Mouse (Mus musculus): ENCODE results near the gene Rps25. TPM values are rescaled to one million over a fixed set of nuclear protein-coding genes. Genes with fewer than 3 reads are reported as not detected.
"Not testable (repeated sequence)": the region's sequence is repeated elsewhere in the genome, so short reads cannot be mapped to it uniquely, and the experiment has no call there.

Gene Rps25
- polyA plus RNA-seq (2015; fragmentation: Nextera tagmentation; extraction: Ambion mirVana): 1,592 and 1,878 TPM in 2 replicates

GRCm38 (mm10) chr9:44406906-44407751 lies at the start of gene Rps25, which contains the start of gene Trappc4:
Rps25 (plus strand) TSS chr9:44407139.
Trappc4 (minus strand) TSS chr9:44407600.
- Histone ChIP-seq H3K36me3 (peaks cover 70% of the 10 kb centered on the region), H3K4me2 (peak within 1 kb of the TSS; percentile 62), H3K27me3 (no peaks in the 10 kb centered on the region), H3K4me1 (peaks cover 10% of the 10 kb centered on the region; the same call in 1 of the 2 replicates), H3K4me3 (peak within 1 kb of the TSS; percentile 87), H3K27ac (peak within 1 kb of the TSS; percentile 97), H3K9ac (peak within 1 kb of the TSS; percentile 87), H3K9me3 (no peaks in the 10 kb centered on the region)
- peak; percentile 97 for ATAC-seq (ENCODE audit: insufficient number of reproducible peaks, low FRiP score, low TSS enrichment, low read depth)
- under 1% methylated on average over 51 of the region's 51 CpGs for WGBS

GRCm38 (mm10) chr9:44357207-44357606 lies 49.7 kb upstream of the Rps25 start:
- no peak overlapping the region for H3K4me2 ChIP-seq
- no peaks in the 10 kb centered on the region for H3K27me3 ChIP-seq
- no peaks in the 10 kb centered on the region for H3K9me3 ChIP-seq
- H3K27ac ChIP-seq: no peak overlapping the region
- peaks cover 75% of the 10 kb centered on the region for H3K36me3 ChIP-seq
- ATAC-seq (ENCODE audit: insufficient number of reproducible peaks, low FRiP score, low TSS enrichment, low read depth): no peak
- no peak overlapping the region for H3K9ac ChIP-seq
- no peak overlapping the region for H3K4me3 ChIP-seq
- H3K4me1 ChIP-seq: peaks cover 10% of the 10 kb centered on the region
- 74% methylated on average over 4 of the region's 4 CpGs for WGBS

GRCm38 (mm10) chr9:44361190-44361917 lies 45.6 kb upstream of the Rps25 start, which contains the start of gene Vps11:
Vps11 (minus strand) TSS chr9:44361670.
- peak within 1 kb of the TSS; percentile 71 for H3K4me2 ChIP-seq
- peaks cover 34% of the 10 kb centered on the region for H3K36me3 ChIP-seq
- H3K9me3 ChIP-seq: no peaks in the 10 kb centered on the region
- no peaks in the 10 kb centered on the region for H3K27me3 ChIP-seq
- H3K9ac ChIP-seq: peak within 1 kb of the TSS; percentile 85
- peak within 1 kb of the TSS; percentile 79 for H3K27ac ChIP-seq
- H3K4me1 ChIP-seq: peaks cover 10% of the 10 kb centered on the region
- ATAC-seq (ENCODE audit: insufficient number of reproducible peaks, low FRiP score, low TSS enrichment, low read depth): peak; percentile 91
- under 1% methylated on average over 44 of the region's 44 CpGs for WGBS
- H3K4me3 ChIP-seq: peak within 1 kb of the TSS; percentile 92

GRCm38 (mm10) chr9:44361931-44362330 lies 45.0 kb upstream of the Rps25 start:
- WGBS: 41% methylated on average over 4 of the region's 4 CpGs
- peaks cover 10% of the 10 kb centered on the region for H3K4me1 ChIP-seq
- H3K27me3 ChIP-seq; ATAC-seq (ENCODE audit: insufficient number of reproducible peaks, low FRiP score, low TSS enrichment, low read depth); H3K9me3 ChIP-seq: not testable (repeated sequence)
- H3K4me2 ChIP-seq: peak overlapping the region; percentile 71
- H3K27ac ChIP-seq: peak overlapping the region; percentile 79
- H3K36me3 ChIP-seq: peaks cover 28% of the 10 kb centered on the region
- H3K9ac ChIP-seq: peak overlapping the region; percentile 85; the same call in 1 of the 2 replicates
- peak overlapping the region; percentile 92 for H3K4me3 ChIP-seq

GRCm38 (mm10) chr9:44364480-44364879 lies 42.5 kb upstream of the Rps25 start:
- Histone ChIP-seq H3K9me3 (no peaks in the 10 kb centered on the region), H3K27me3 (no peaks in the 10 kb centered on the region), H3K9ac (no peak overlapping the region), H3K4me3 (no peak overlapping the region), H3K4me2 (no peak overlapping the region), H3K27ac (no peak overlapping the region), H3K4me1 (peaks cover 10% of the 10 kb centered on the region), H3K36me3 (peaks cover 6% of the 10 kb centered on the region)
- 59% methylated on average over 3 of the region's 3 CpGs for WGBS
- no peak for ATAC-seq (ENCODE audit: insufficient number of reproducible peaks, low FRiP score, low TSS enrichment, low read depth)

- no peak overlapping the region for H3K4me2 ChIP-seq
- H3K36me3 ChIP-seq: no peaks in the 10 kb centered on the region
- no peaks in the 10 kb centered on the region for H3K27me3 ChIP-seq
- H3K9ac ChIP-seq: no peak overlapping the region
- H3K9me3 ChIP-seq: no peaks in the 10 kb centered on the region
- H3K4me1 ChIP-seq: no peaks in the 10 kb centered on the region
- ATAC-seq (ENCODE audit: insufficient number of reproducible peaks, low FRiP score, low TSS enrichment, low read depth): no peak
- no peak overlapping the region for H3K27ac ChIP-seq
- H3K4me3 ChIP-seq: no peak overlapping the region
Measured at GRCm38 (mm10) chr9:44373386-44373785, 33.6 kb upstream of the Rps25 start.

- Histone ChIP-seq H3K4me1 (peaks cover 15% of the 10 kb centered on the region), H3K27me3 (no peaks in the 10 kb centered on the region), H3K9ac (no peak overlapping the region), H3K4me2 (no peak overlapping the region), H3K36me3 (peaks cover 2% of the 10 kb centered on the region), H3K9me3 (no peaks in the 10 kb centered on the region), H3K4me3 (no peak overlapping the region), H3K27ac (no peak overlapping the region)
- 88% methylated on average over 6 of the region's 6 CpGs for WGBS
- ATAC-seq (ENCODE audit: insufficient number of reproducible peaks, low FRiP score, low TSS enrichment, low read depth): no peak
Measured at GRCm38 (mm10) chr9:44376141-44376540, 30.8 kb upstream of the Rps25 start.

- not testable (repeated sequence) for ATAC-seq (ENCODE audit: insufficient number of reproducible peaks, low FRiP score, low TSS enrichment, low read depth); H3K9me3 ChIP-seq; H3K9ac ChIP-seq; H3K27me3 ChIP-seq; H3K4me2 ChIP-seq; H3K4me3 ChIP-seq; H3K27ac ChIP-seq
- WGBS: 82% methylated on average over 2 of the region's 2 CpGs
- Histone ChIP-seq H3K36me3 (peaks cover 14% of the 10 kb centered on the region), H3K4me1 (peaks cover 15% of the 10 kb centered on the region)
Measured at GRCm38 (mm10) chr9:44377335-44377734, 29.6 kb upstream of the Rps25 start.

GRCm38 (mm10) chr9:44378153-44378730 lies 28.7 kb upstream of the Rps25 start:
- H3K4me2 ChIP-seq: peak overlapping the region; percentile 53
- H3K27ac ChIP-seq: no peak overlapping the region
- peaks cover 15% of the 10 kb centered on the region for H3K4me1 ChIP-seq
- H3K4me3 ChIP-seq: peak overlapping the region; percentile 86
- ATAC-seq (ENCODE audit: insufficient number of reproducible peaks, low FRiP score, low TSS enrichment, low read depth): no peak
- 0 out of 2 replicates have a peak overlapping the region, but pooled peaks have one; percentile 83 for H3K9ac ChIP-seq
- no peaks in the 10 kb centered on the region for H3K9me3 ChIP-seq
- H3K36me3 ChIP-seq: peaks cover 23% of the 10 kb centered on the region
- 88% methylated on average over 5 of the region's 5 CpGs for WGBS
- no peaks in the 10 kb centered on the region for H3K27me3 ChIP-seq

GRCm38 (mm10) chr9:44379054-44379834 lies 27.7 kb upstream of the Rps25 start, which contains the start of gene Hyou1:
Hyou1 (plus strand) TSS chr9:44379490.
- H3K9me3 ChIP-seq: no peaks in the 10 kb centered on the region
- ATAC-seq (ENCODE audit: insufficient number of reproducible peaks, low FRiP score, low TSS enrichment, low read depth): peak; percentile 99
- under 1% methylated on average over 83 of the region's 83 CpGs for WGBS
- peak within 1 kb of the TSS; percentile 83 for H3K9ac ChIP-seq
- H3K27me3 ChIP-seq: no peaks in the 10 kb centered on the region
- H3K36me3 ChIP-seq: peaks cover 33% of the 10 kb centered on the region
- H3K4me2 ChIP-seq: peak within 1 kb of the TSS; percentile 89
- H3K4me1 ChIP-seq: peaks cover 15% of the 10 kb centered on the region
- peak within 1 kb of the TSS; percentile 87 for H3K27ac ChIP-seq
- H3K4me3 ChIP-seq: peak within 1 kb of the TSS; percentile 86

GRCm38 (mm10) chr9:44379862-44380261 lies 27.1 kb upstream of the Rps25 start:
- H3K9me3 ChIP-seq: no peaks in the 10 kb centered on the region
- no peak for ATAC-seq (ENCODE audit: insufficient number of reproducible peaks, low FRiP score, low TSS enrichment, low read depth)
- peak overlapping the region; percentile 87 for H3K27ac ChIP-seq
- H3K36me3 ChIP-seq: peaks cover 39% of the 10 kb centered on the region
- peak overlapping the region; percentile 89 for H3K4me2 ChIP-seq
- 6% methylated on average over 15 of the region's 15 CpGs for WGBS
- no peaks in the 10 kb centered on the region for H3K27me3 ChIP-seq
- peaks cover 15% of the 10 kb centered on the region for H3K4me1 ChIP-seq
- H3K9ac ChIP-seq: peak overlapping the region; percentile 83
- peak overlapping the region; percentile 86 for H3K4me3 ChIP-seq

Data from limb, embryonic 15.5 days (tissue).